In genomic region chr17:84422001-84422785, GRCm38 (mm10) we compare ENCODE assay signal across 10 mouse cellular contexts. TPM values are rescaled to one million over a fixed set of nuclear protein-coding genes. Genes with fewer than 3 reads are reported as not detected.
A peak's percentile ranks its signal among the peaks of the same experiment; 100 is the strongest.
DNase-seq lines count a peak whose midpoint lies in the region; ATAC-seq and TF ChIP-seq lines count a peak whose summit lies in the region.
"Had no signal": no experiment of that assay in that cellular context is flagged by ENCODE, and none has a peak within 500 bp of the region (broad histone marks: within the 10 kb centered on the region; RNA-seq: fewer than 3 reads in every experiment).

No protein-coding gene starts in this region.

- ATAC-seq in intestine, embryonic 14.5 days (replicated peaks; ENCODE audit: low FRiP score, low TSS enrichment, low read depth): no peak
- no peak for ATAC-seq in intestine, postnatal 0 days
- ATAC-seq in forebrain, embryonic 16.5 days: no peak

- WGBS in intestine, embryonic 14.5 days: 65% methylated on average over 4 of the region's 4 CpGs
- 68% methylated on average over 4 of the region's 4 CpGs for WGBS in intestine, postnatal 0 days
- WGBS in forebrain, embryonic 16.5 days: 86% methylated on average over 4 of the region's 4 CpGs

- H3K27ac ChIP-seq in intestine, embryonic 14.5 days (ENCODE audit: low read depth): peak overlapping the region; percentile 62; the same call in 1 of the 2 replicates
- H3K27ac ChIP-seq in intestine, postnatal 0 days (ENCODE audit: low read depth, low read length): no peak overlapping the region
- H3K27ac ChIP-seq in forebrain, embryonic 16.5 days (ENCODE audit: low read length): no peak overlapping the region
- H3K27ac ChIP-seq: liver, embryonic 13.5 days; neural tube, embryonic 13.5 days had no signal

- no peak overlapping the region for H3K4me3 ChIP-seq in intestine, embryonic 14.5 days (ENCODE audit: low read depth, low read length)
- no peak overlapping the region for H3K4me3 ChIP-seq in intestine, postnatal 0 days (ENCODE audit: low read depth, low read length)
- no peak overlapping the region for H3K4me3 ChIP-seq in forebrain, embryonic 16.5 days (replicated peaks; ENCODE audit: low read length)
- H3K4me3 ChIP-seq: liver, embryonic 13.5 days; neural tube, embryonic 13.5 days had no signal

- peaks cover 17% of the 10 kb centered on the region for H3K4me1 ChIP-seq in intestine, embryonic 14.5 days (replicated peaks; ENCODE audit: control insufficient read depth, insufficient read depth, low read length)
- H3K4me1 ChIP-seq in intestine, postnatal 0 days (replicated peaks; ENCODE audit: control insufficient read depth, insufficient read depth, low read length): no peaks in the 10 kb centered on the region
- no peaks in the 10 kb centered on the region for H3K4me1 ChIP-seq in forebrain, embryonic 16.5 days (replicated peaks; ENCODE audit: control insufficient read depth, insufficient read depth, low read length)
- H3K4me1 ChIP-seq: neural tube, embryonic 13.5 days had no signal

- intact Hi-C loops in left cerebral cortex, postnatal 36 days (cut with DNase I): no loop called here

- no peaks in the 10 kb centered on the region for H3K9me3 ChIP-seq in intestine, embryonic 14.5 days (ENCODE audit: control insufficient read depth, low read length)
- no peaks in the 10 kb centered on the region for H3K9me3 ChIP-seq in intestine, postnatal 0 days (ENCODE audit: control insufficient read depth)
- no peaks in the 10 kb centered on the region for H3K9me3 ChIP-seq in forebrain, embryonic 16.5 days (ENCODE audit: control insufficient read depth, low read length)
- H3K9me3 ChIP-seq: liver, embryonic 13.5 days; neural tube, embryonic 13.5 days had no signal

- H3K9ac ChIP-seq in intestine, embryonic 14.5 days (ENCODE audit: low read length): no peak overlapping the region
- no peak overlapping the region for H3K9ac ChIP-seq in intestine, postnatal 0 days (ENCODE audit: low read depth, low read length)
- H3K9ac ChIP-seq in forebrain, embryonic 16.5 days (replicated peaks; ENCODE audit: low read depth, low read length): no peak overlapping the region
- H3K9ac ChIP-seq: liver, embryonic 13.5 days; neural tube, embryonic 13.5 days had no signal

- H3K27me3 ChIP-seq in intestine, embryonic 14.5 days (replicated peaks; ENCODE audit: control insufficient read depth, insufficient read depth, low read length): no peaks in the 10 kb centered on the region
- no peaks in the 10 kb centered on the region for H3K27me3 ChIP-seq in intestine, postnatal 0 days (replicated peaks; ENCODE audit: control insufficient read depth, insufficient read depth, low read length)
- H3K27me3 ChIP-seq in forebrain, embryonic 16.5 days (replicated peaks; ENCODE audit: control insufficient read depth, insufficient read depth, low read length): no peaks in the 10 kb centered on the region
- H3K27me3 ChIP-seq: liver, embryonic 13.5 days; neural tube, embryonic 13.5 days had no signal

- TF ChIP-seq CTCF in intestine, postnatal 0 days (IDR thresholded peaks at IDR 0.05; ENCODE audit: low read depth): no peak

- H3K4me2 ChIP-seq in intestine, embryonic 14.5 days (ENCODE audit: low read length): no peak overlapping the region
- H3K4me2 ChIP-seq in intestine, postnatal 0 days (replicated peaks; ENCODE audit: low read depth): no peak overlapping the region
- no peak overlapping the region for H3K4me2 ChIP-seq in forebrain, embryonic 16.5 days (ENCODE audit: low read length)
- H3K4me2 ChIP-seq: liver, embryonic 13.5 days; neural tube, embryonic 13.5 days had no signal

- H3K36me3 ChIP-seq in intestine, embryonic 14.5 days (ENCODE audit: control insufficient read depth, insufficient read depth, low read length): peaks cover 52% of the 10 kb centered on the region
- H3K36me3 ChIP-seq in intestine, postnatal 0 days (ENCODE audit: control insufficient read depth, insufficient read depth): peaks cover 40% of the 10 kb centered on the region
- H3K36me3 ChIP-seq in forebrain, embryonic 16.5 days (ENCODE audit: control insufficient read depth, insufficient read depth): peaks cover 5% of the 10 kb centered on the region; the same call in 1 of the 2 replicates

- peak; percentile 57 for DNase-seq in intestine, embryonic 14.5 days (ENCODE audit: low spot score)
- DNase-seq in fibroblast of lung, adult 2 months (ENCODE audit: low read depth): peak; percentile 85
- peak; percentile 6 to 35 for DNase-seq in kidney, postnatal 36 days
- DNase-seq in skeletal muscle tissue, adult 2 months (ENCODE audit: low read depth, low spot score): peak; percentile 78
- DNase-seq in left cerebral cortex, postnatal 36 days (ENCODE audit: low spot score in 2 of 2): no peak
- no peak for DNase-seq in thymus, postnatal 10 days (ENCODE audit: low spot score in 2 of 2)
- DNase-seq: liver, embryonic 13.5 days had no signal

RNA-seq across cellular contexts. Expression of gene Thada, which starts 43.8 kb away (rescaled TPM):
- polyA plus RNA-seq in intestine, embryonic 14.5 days (2014; fragmentation: Nextera tagmentation; extraction: Ambion mirVana): 10.8 and 12.3 TPM in 2 replicates
- 1.3 and 1.5 TPM in 2 replicates for polyA plus RNA-seq in intestine, postnatal 0 days (2015; fragmentation: Nextera tagmentation; extraction: Ambion mirVana)
- total RNA-seq in left cerebral cortex, postnatal 36 days (2021): 10 to 100 TPM; 11.3 to 14.8 TPM
- polyA plus RNA-seq in forebrain, embryonic 16.5 days (2015; fragmentation: Nextera tagmentation; extraction: Ambion mirVana): 5.9 and 6.6 TPM in 2 replicates

Comparison
In these comparisons a context has a peak if more than half of its experiments do, and no peak if none do; other contexts are left out.
1. DNase-seq: peak in intestine, embryonic 14.5 days (single experiment), fibroblast of lung, adult 2 months (single experiment), kidney, postnatal 36 days (2 of 2) and skeletal muscle tissue, adult 2 months (single experiment); none in left cerebral cortex, postnatal 36 days (0 of 2) and thymus, postnatal 10 days (0 of 2).